Mouse (Mus musculus) heart, postnatal 0 days (tissue): Measurements from ENCODE around the gene Dyrk1a. TPM values are rescaled to one million over a fixed set of nuclear protein-coding genes. Genes with fewer than 3 reads are reported as not detected.

Experiments used
- ATAC-seq: fragments of 200-750 bp; cut with Nextera tagmentation; 2 replicates; pipeline ENCODE4 v1.8.0; 2017; ENCODE audit warnings: low read depth, moderate number of reproducible peaks, moderate library complexity; ENCODE audit not compliant: insufficient read depth
- DNase-seq: peaks from one replicate; pipeline ENCODE4 v3.0.0-alpha.2; 2016; ENCODE audit warnings: low spot score
- H3K27ac ChIP-seq: fragments of 300-500 bp; sonication (generic); 2 replicates; pipeline ENCODE4 v1.5.1; 2014; ENCODE audit warnings: low read depth, mild to moderate bottlenecking
- H3K27me3 ChIP-seq: fragments of 300-500 bp; sonication (generic); 2 replicates; pipeline ENCODE4 v1.6.1; 2014; ENCODE audit warnings: low read length, mixed read lengths; ENCODE audit not compliant: control insufficient read depth, insufficient read depth
- H3K36me3 ChIP-seq: fragments of 300-500 bp; sonication (generic); replicated peaks from 2 replicates; pipeline ENCODE4 v1.6.1; 2014; ENCODE audit warnings: low read length, mixed read lengths; ENCODE audit not compliant: control insufficient read depth, insufficient read depth
- H3K4me1 ChIP-seq: fragments of 300-500 bp; sonication (generic); 2 replicates; pipeline ENCODE4 v1.6.1; 2014; ENCODE audit warnings: antibody characterized with exemption; ENCODE audit not compliant: control insufficient read depth, insufficient read depth
- H3K4me2 ChIP-seq: fragments of 300-500 bp; sonication (generic); 2 replicates; pipeline ENCODE4 v1.6.1; 2014; ENCODE audit warnings: low read depth, mild to moderate bottlenecking, low read length, moderate library complexity
- H3K4me3 ChIP-seq: fragments of 300-500 bp; sonication (generic); 2 replicates; pipeline ENCODE4 v1.5.1; 2014; ENCODE audit warnings: low read depth, low read length
- H3K9ac ChIP-seq: fragments of 300-500 bp; sonication (generic); replicated peaks from 2 replicates; pipeline ENCODE4 v1.6.1; 2014; ENCODE audit warnings: low read depth, low read length, mixed read lengths
- H3K9me3 ChIP-seq: fragments of 300-500 bp; sonication (generic); replicated peaks from 2 replicates; pipeline ENCODE4 v1.6.1; 2016; ENCODE audit warnings: low read length; ENCODE audit not compliant: control insufficient read depth
- CTCF ChIP-seq: IDR thresholded peaks from 2 replicates; pipeline ENCODE4 v1.5.1; 2016; ENCODE audit warnings: antibody characterized with exemption, control low read depth, low read depth
- EP300 ChIP-seq: IDR thresholded peaks from 2 replicates; pipeline ENCODE4 v1.6.1; 2016; ENCODE audit warnings: antibody characterized with exemption, low read depth
- WGBS: fragments of 180-500 bp; shearing (Covaris S2); extraction: QIAGEN DNeasy Blood & Tissue Kit; methylation state at CpG from one replicate; pipeline ENCODE4 v1.1.7; 2014; 5-methylcytosine and 5-hydroxymethylcytosine counted together
- polyA plus RNA-seq: library from polyadenylated mRNA; unstranded; fragments of >200 nt; fragmentation: Nextera tagmentation; extraction: Ambion mirVana; gene quantifications from 2 replicates; pipeline ENCODE4 v1.2.1, GENCODE M21; 2015
- total RNA-seq: library from RNA; depleted of rRNA; stranded (reverse); fragments of >200 nt; gene quantifications from 2 replicates; pipeline ENCODE4 v1.2.3, GENCODE M21; 2014; ENCODE audit warnings: low replicate concordance; rRNA removed

Dyrk1a gene
- total RNA-seq (55.2 and 90.3 TPM in 2 replicates), polyA plus RNA-seq (6.9 and 7.7 TPM in 2 replicates)

- ATAC-seq (peak; percentile 93), DNase-seq (peak; percentile 97)
- WGBS, result 1% methylated on average over 75 of the region's 133 CpGs
- peak within 1 kb of the TSS; percentile 100 for H3K9ac ChIP-seq
- no peaks in the 10 kb centered on the region for H3K36me3 ChIP-seq
- H3K9me3 ChIP-seq, result no peaks in the 10 kb centered on the region
- H3K4me3 ChIP-seq, result peak within 1 kb of the TSS; percentile 95
- no peaks in the 10 kb centered on the region for H3K27me3 ChIP-seq
- TF ChIP-seq EP300 (peak; percentile 98), CTCF (no peak)
- H3K4me1 ChIP-seq, result peaks cover 24% of the 10 kb centered on the region
- peak within 1 kb of the TSS; percentile 100 for H3K27ac ChIP-seq
- peak within 1 kb of the TSS; percentile 66 for H3K4me2 ChIP-seq
These were observed at the start of gene Dyrk1a for GRCm38 (mm10) chr16:94569229-94570176. Dyrk1a (plus strand) TSS chr16:94570010.

DNA sequence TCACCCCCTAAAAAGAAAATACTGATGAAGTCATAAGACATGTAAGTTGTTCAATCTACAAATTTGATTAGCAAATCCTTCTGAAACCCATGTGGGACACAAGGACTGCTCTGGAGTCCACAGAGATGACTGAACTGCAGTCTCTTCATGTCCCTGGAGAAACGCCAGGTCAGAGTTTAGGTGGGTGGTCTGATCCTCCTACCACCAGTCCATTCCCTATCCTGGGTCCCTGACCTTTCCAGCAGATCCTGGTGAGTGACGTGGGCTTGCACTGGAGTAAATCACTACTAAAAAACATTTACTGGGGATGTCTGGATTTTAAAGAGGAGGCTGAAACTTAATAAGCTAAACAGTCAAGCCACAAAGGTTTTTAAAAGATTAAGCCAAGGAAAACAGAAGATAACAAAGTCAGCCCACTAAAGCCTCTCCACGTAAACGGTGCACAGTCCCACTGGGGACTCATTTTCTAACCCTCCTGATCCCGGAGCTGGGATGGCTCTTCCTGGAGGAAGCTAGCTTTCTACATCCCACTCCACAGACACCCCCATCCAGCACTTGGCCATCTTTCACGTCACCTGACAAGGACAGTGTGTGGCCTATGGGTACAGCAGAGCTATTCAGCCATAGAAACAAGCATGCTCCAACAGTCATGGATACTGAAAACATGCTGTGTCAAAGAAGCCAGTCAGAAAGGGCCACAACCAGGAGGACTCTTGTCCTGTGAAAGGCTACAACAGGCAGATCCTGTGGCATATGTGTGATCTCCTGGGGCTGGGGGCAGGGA is 46.0 kb upstream of the Dyrk1a start:
- Histone ChIP-seq H3K27ac (peak overlapping the region; percentile 12), H3K4me3 (no peak overlapping the region), H3K9me3 (no peaks in the 10 kb centered on the region), H3K4me1 (peaks cover 39% of the 10 kb centered on the region), H3K36me3 (no peaks in the 10 kb centered on the region), H3K9ac (no peak overlapping the region), H3K27me3 (no peaks in the 10 kb centered on the region), H3K4me2 (no peak overlapping the region)
- TF ChIP-seq CTCF, result no peak
- no peak for TF ChIP-seq EP300
- DNase-seq (no peak), ATAC-seq (no peak)
- 36% methylated on average over 6 of the region's 6 CpGs for WGBS

- ATAC-seq (no peak), DNase-seq (no peak)
- Histone ChIP-seq H3K4me1 (peaks cover 30% of the 10 kb centered on the region), H3K9ac (no peak overlapping the region), H3K27me3 (no peaks in the 10 kb centered on the region), H3K9me3 (no peaks in the 10 kb centered on the region), H3K36me3 (no peaks in the 10 kb centered on the region), H3K4me3 (no peak overlapping the region), H3K4me2 (no peak overlapping the region; the same call in 1 of the 2 replicates), H3K27ac (peak overlapping the region; percentile 97; the same call in 1 of the 2 replicates)
- 88% methylated on average over 9 of the region's 9 CpGs for WGBS
- TF ChIP-seq EP300, result no peak
These were observed 45.1 kb upstream of the Dyrk1a start for GRCm38 (mm10) chr16:94524691-94525090.

DNA sequence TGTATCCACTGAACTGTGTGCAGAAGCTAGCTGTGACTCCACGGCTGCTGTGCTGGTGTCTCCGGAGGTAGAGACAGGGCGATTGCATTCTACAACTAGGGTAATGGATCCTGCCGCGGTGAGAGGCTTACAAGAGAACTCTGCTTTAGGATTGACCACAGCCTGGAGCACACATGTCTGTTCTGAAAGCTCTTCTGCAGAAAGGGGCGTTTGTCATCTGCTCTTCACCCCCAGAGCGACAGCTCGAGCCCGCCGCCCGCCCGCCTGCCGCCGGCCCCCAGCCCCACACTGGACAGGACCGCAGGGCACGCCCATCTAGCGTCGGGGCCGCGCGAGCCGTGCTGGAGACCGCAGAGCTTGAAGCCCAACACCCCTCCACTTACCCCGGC is 43.9 kb upstream of the Dyrk1a start:
- Histone ChIP-seq H3K36me3 (no peaks in the 10 kb centered on the region), H3K27me3 (no peaks in the 10 kb centered on the region), H3K4me2 (peak overlapping the region; percentile 65), H3K9me3 (no peaks in the 10 kb centered on the region), H3K9ac (peak overlapping the region; percentile 79), H3K4me1 (peaks cover 28% of the 10 kb centered on the region), H3K4me3 (peak overlapping the region; percentile 83), H3K27ac (peak overlapping the region; percentile 97)
- TF ChIP-seq CTCF (no peak), EP300 (no peak)
- under 1% methylated on average over 24 of the region's 24 CpGs for WGBS
- ATAC-seq, result peak; percentile 33
- peak; percentile 63 for DNase-seq

GRCm38 (mm10) chr16:94526344-94527151 is 43.3 kb upstream of the Dyrk1a start, which contains the start of gene Vps26c:
Vps26c (minus strand) TSS chr16:94526830.
- under 1% methylated on average over 92 of the region's 93 CpGs for WGBS
- peak within 1 kb of the TSS; percentile 79 for H3K9ac ChIP-seq
- H3K4me2 ChIP-seq, result peak within 1 kb of the TSS; percentile 65
- peak within 1 kb of the TSS; percentile 83 for H3K4me3 ChIP-seq
- H3K27me3 ChIP-seq, result no peaks in the 10 kb centered on the region
- H3K36me3 ChIP-seq, result no peaks in the 10 kb centered on the region
- DNase-seq (peak; percentile 98), ATAC-seq (peak; percentile 91)
- H3K4me1 ChIP-seq, result peaks cover 28% of the 10 kb centered on the region
- TF ChIP-seq EP300 (peak; percentile 96), CTCF (peak; percentile 13; the same call in 1 of the 2 replicates)
- H3K9me3 ChIP-seq, result no peaks in the 10 kb centered on the region
- H3K27ac ChIP-seq, result peak within 1 kb of the TSS; percentile 97
